Mouse (Mus musculus) layer of hippocampus, adult 11-12 months (tissue): ENCODE results near the gene Itpr1.
"Not testable (repeated sequence)": the region's sequence is repeated elsewhere in the genome, so short reads cannot be mapped to it uniquely, and the experiment has no call there.

Experiments
- DNase-seq: peaks from one replicate; pipeline ENCODE4 v3.0.0; 2022; ENCODE audit warnings: low spot score

The Itpr1 gene

DNA sequence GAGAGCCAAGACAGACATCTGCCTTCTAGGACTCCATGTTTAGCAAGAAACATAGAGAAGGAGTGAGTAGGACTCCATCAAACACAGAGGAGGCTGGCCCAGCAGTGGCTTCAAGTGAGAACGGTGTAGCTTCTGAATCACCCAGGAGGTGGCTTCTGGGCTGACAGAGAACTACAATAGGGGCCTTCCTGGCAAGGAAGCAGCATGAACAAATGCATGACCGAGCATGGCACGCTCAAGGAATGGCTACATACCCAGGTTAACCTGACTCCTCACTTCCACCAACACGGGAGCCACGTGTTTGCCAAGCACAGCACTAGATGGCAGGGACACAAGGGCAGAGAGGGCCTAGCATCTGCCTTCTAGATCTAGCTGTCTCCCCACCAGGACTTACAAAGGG lies 332.6 kb downstream of the Itpr1 start:
- DNase-seq: no peak

- DNase-seq: no peak
These were observed 335.5 kb downstream of the Itpr1 start for GRCm38 (mm10) chr6:108548413-108548812.

- no peak for DNase-seq
These were observed 336.6 kb downstream of the Itpr1 start for GRCm38 (mm10) chr6:108549495-108549935.

- no peak for DNase-seq
These were observed 339.1 kb downstream of the Itpr1 start for GRCm38 (mm10) chr6:108551725-108552620.

- DNase-seq: no peak
These were observed 340.1 kb downstream of the Itpr1 start for GRCm38 (mm10) chr6:108553013-108553412.

DNA sequence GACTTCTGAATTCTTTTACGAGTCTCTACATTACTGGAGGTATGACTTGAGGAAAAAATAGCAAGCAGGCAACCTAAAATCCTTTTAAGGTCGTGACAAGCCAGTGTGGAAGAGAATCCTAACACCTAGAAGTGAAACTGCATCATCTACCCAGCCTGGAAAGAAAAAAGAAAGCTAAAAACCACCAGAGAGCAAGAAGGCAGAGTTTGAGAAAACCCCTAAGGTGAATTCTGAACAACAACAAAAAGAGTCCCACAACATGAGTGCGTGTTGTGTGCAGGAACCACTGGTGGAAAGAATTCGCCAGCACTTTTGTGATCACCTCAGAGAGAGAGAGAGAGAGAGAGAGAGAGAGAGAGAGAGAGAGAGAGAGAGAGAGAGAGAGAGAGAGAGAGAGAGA lies 340.6 kb downstream of the Itpr1 start:
- DNase-seq: no peak

DNA sequence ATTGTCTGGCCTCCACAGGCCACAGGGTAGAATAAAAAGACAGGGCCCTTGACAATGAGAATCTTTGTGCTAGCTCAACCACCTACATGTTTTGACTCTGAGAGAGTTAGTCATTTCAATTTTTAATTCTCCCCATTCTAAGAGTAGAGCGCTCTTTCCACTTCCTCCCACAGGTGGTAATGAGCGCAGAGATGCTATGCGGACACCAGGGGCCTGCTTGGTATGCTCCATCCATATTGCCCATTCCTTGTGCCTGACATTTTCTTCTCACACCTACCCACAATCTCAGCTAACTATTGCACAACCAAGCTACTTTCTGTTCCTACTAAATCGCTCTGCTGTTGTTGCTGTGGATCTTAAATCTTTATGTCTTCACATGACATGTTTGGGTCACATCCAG lies 341.5 kb downstream of the Itpr1 start:
- DNase-seq: no peak

- no peak for DNase-seq
These were observed 342.0 kb downstream of the Itpr1 start for GRCm38 (mm10) chr6:108554878-108555277.

DNA sequence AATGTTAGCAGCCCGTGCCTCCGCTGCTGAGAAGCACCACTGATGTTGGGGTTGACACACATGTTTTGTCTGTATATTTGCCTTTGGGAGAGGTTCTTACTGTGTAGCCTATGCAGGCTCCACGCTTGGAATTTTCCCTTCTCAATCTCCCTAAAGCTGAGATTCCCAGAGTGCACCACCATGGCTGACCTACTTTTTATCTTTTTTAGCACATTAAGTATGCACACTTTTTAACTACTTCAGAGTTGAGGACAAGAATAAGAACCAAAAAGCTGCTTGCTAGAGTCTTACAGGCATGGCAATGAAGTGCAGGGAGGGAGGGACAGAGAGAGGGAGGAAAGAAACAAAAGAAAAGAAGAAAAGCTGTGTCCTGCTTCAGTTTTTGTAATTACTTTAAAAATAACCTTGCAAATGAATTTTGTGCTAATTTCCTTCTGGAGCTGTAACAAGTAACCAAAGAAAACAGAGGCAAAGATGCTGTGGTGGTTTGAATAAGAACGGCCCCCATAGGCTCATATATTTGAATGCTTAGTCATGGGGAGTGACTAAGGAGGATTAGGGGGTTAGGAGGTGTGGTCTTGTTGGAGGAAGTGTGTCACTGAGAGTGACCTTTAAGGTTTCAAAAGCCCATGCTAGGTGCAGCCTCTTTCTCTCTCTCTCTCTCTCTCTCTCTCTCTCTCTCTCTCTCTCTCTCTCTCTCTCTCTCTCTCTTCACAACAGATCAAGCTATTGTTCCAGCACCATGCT lies 344.9 kb downstream of the Itpr1 start:
- DNase-seq: no peak

DNA sequence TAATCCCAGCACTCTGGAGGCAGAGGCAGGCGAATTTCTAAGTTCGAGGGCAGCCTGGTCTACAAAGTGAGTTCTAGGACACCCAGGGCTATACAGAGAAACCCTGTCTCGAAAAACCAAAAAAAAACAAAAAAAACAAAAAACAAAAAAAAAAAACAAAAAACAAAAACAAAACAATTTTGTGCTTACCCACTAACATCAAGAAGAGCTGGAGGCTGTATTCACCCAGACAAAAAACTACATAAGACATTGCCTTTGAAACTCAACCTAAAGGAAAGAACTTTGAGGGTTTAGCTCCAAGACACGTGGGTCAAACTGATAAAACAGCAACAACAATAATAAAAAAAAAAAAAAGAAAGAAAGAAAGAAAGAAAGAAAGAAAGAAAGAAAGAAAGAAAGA lies 346.3 kb downstream of the Itpr1 start:
- not testable (repeated sequence) for DNase-seq

GRCm38 (mm10) chr6:108562971-108563370 lies 350.1 kb downstream of the Itpr1 start:
- no peak for DNase-seq

- not testable (repeated sequence) for DNase-seq
These were observed 352.6 kb downstream of the Itpr1 start for GRCm38 (mm10) chr6:108565447-108565846.

GRCm38 (mm10) chr6:108566549-108566948 lies 353.7 kb downstream of the Itpr1 start:
- DNase-seq: no peak

- no peak for DNase-seq
These were observed 356.7 kb downstream of the Itpr1 start for GRCm38 (mm10) chr6:108569460-108570187.

- no peak for DNase-seq
These were observed 357.6 kb downstream of the Itpr1 start for GRCm38 (mm10) chr6:108570351-108571041.

DNA sequence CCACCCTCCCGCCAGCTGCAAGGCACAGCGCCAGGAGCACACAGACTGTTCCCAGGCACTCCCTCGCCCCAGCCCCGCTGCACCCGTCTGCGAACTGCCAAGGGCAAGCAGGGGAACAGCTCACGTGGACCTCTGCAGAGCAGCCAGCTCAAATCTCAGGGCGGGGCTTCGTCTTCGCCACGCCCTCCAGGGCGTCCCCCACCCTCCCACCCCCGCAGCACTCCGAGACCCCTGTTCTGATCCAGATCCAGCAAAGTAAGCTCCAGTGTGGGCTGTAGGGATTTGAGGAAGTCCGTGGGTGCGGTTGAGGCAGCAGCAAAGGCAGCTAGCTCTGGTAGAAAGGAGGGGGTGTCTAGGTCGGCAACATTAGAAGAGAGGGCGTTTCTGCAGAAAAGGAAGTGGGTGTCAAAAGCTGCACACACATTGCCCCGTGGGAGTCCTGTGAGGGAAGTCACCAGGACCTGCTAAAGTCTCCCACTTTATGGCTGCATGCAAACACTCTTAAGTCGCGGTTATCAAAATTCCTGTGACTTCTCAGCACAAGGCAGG lies 358.2 kb downstream of the Itpr1 start:
- peak; percentile 71 for DNase-seq

- no peak for DNase-seq
These were observed 359.8 kb downstream of the Itpr1 start for GRCm38 (mm10) chr6:108572646-108573045.

DNA sequence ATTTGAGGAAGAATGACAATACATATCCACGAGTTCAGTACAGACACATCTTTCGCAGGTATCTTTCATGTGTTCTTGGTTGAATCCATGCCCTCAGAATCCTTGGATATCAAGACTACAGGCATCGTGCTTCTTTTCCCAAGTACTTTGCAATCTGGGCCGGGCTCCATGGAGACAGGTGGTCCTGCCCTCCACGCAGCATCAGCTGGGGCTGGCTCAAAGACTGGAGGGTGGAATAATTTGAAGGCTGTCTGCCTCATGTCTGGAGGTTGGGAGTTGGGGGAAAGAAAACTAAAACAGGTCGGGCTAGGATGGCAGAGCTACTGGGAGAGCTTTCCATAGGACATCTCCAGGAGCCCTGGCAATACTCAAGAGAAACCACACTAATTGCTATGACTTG lies 364.2 kb downstream of the Itpr1 start:
- DNase-seq: peak; percentile 40

DNA sequence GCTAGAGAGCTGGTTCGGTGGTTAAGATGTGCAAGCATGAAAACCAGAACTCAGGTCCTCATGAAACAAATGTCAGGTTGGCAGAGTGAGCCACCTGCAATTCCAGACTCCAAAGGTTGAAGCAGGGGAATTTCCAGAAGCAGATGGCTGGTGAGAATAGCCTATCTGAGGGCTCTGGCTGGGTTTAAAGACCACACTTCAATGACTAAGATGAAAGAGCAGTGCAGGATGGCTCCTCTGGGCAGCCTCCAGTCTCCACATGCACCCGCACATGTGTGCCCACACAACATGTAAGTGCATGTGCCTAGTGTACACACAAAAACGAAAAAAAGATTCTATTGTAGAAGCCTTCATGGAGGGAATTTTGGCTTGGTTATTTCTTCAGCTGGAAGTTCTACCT lies 375.5 kb downstream of the Itpr1 start:
- no peak for DNase-seq

GRCm38 (mm10) chr6:108592227-108592626 lies 379.3 kb downstream of the Itpr1 start:
- no peak for DNase-seq

DNA sequence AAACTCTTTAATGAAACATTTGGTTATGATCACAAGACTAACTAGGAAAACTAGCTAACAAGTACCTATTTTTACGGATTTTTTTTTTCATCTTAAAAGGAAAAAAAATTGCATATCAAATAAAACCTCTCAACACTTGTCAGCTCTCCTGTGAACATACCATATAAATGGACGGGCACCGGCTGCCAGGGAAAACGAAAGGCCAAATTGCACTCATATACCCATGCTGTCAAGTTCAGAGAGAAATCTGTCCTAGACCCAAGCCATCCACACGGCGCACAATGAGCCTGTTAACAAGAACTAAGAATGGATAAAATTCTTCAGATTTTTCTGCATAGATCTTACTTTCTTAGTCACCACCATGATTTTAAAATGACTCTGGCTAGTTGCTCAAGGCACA lies 379.7 kb downstream of the Itpr1 start:
- no peak for DNase-seq
